Mouse (Mus musculus) lung, embryonic 14.5 days (tissue): ENCODE measurements around the gene Mdga1. TPM values are rescaled to one million over a fixed set of nuclear protein-coding genes. Genes with fewer than 3 reads are reported as not detected.

Source experiments
- ATAC-seq: fragments of 200-750 bp; cut with Nextera tagmentation; 2 replicates; pipeline ENCODE4 v1.8.0; 2017; ENCODE audit warnings: mild to moderate bottlenecking, moderate TSS enrichment, moderate library complexity; ENCODE audit not compliant: insufficient read depth
- DNase-seq: peaks from one replicate; pipeline ENCODE4 v3.0.0-alpha.2; 2015
- H3K27ac ChIP-seq: fragments of 300-500 bp; sonication (generic); 2 replicates; pipeline ENCODE4 v1.5.1; 2014; ENCODE audit warnings: low read depth, mild to moderate bottlenecking, moderate library complexity
- H3K27me3 ChIP-seq: fragments of 300-500 bp; sonication (generic); 2 replicates; pipeline ENCODE4 v1.6.1; 2014; ENCODE audit warnings: low read length, control low read depth; ENCODE audit not compliant: insufficient read depth
- H3K36me3 ChIP-seq: fragments of 300-500 bp; sonication (generic); 2 replicates; pipeline ENCODE4 v1.6.1; 2014; ENCODE audit warnings: control low read depth; ENCODE audit not compliant: insufficient read depth
- H3K4me1 ChIP-seq: fragments of 300-500 bp; sonication (generic); 2 replicates; pipeline ENCODE4 v1.6.1; 2014; ENCODE audit warnings: antibody characterized with exemption, control low read depth; ENCODE audit not compliant: insufficient read depth
- H3K4me2 ChIP-seq: fragments of 300-500 bp; sonication (generic); 2 replicates; pipeline ENCODE4 v1.6.1; 2014; ENCODE audit warnings: mild to moderate bottlenecking
- H3K4me3 ChIP-seq: fragments of 300-500 bp; sonication (generic); 2 replicates; pipeline ENCODE4 v1.5.1; 2014; ENCODE audit warnings: low read depth, low read length
- H3K9ac ChIP-seq: fragments of 300-500 bp; sonication (generic); 2 replicates; pipeline ENCODE4 v1.6.1; 2014
- H3K9me3 ChIP-seq: fragments of 300-500 bp; sonication (generic); 2 replicates; pipeline ENCODE4 v1.6.1; 2016; ENCODE audit warnings: low read depth, low read length, control low read depth
- CTCF ChIP-seq: IDR thresholded peaks from 2 replicates; pipeline ENCODE4 v1.5.1; 2016; ENCODE audit warnings: antibody characterized with exemption, low read depth
- WGBS: fragments of 180-500 bp; shearing (Covaris S2); extraction: QIAGEN DNeasy Blood & Tissue Kit; methylation state at CpG from one replicate; pipeline ENCODE4 v1.1.7; 2014; 5-methylcytosine and 5-hydroxymethylcytosine counted together
- polyA plus RNA-seq: library from polyadenylated mRNA; unstranded; fragments of >200 nt; fragmentation: Nextera tagmentation; extraction: Ambion mirVana; gene quantifications from 2 replicates; pipeline ENCODE4 v1.2.1, GENCODE M21; 2014

The Mdga1 gene
- polyA plus RNA-seq, 1 experiment from 2014 or later, result 8.9 TPM

DNA sequence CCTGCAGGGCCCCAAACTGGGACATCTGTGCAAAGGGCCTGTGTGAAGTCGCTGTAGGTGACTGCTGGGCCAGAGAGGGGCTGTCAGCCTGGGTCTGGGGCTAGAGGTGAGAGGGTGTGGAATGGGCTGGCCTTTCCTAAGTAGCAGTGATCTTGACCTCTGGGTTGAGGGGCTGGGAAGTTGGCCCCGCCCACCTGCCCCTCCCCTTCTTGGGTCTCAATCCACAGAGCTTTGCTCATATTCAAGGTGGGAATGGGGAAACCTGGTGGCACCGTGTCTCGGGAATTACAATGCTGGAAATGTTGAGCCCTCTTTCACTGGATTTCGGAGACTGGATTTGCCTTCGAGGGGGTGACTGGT, 169.8 kb downstream of the Mdga1 start:
- peaks cover 5% of the 10 kb centered on the region; the same call in 1 of the 2 replicates for H3K4me1 ChIP-seq
- 0 out of 2 replicates have a peak, but pooled peaks cover 3% of the 10 kb centered on the region for H3K27me3 ChIP-seq
- H3K27ac ChIP-seq, result no peak overlapping the region
- DNase-seq (no peak), ATAC-seq (no peak)
- WGBS, result 44% methylated on average over 6 of the region's 6 CpGs
- H3K9ac ChIP-seq, result no peak overlapping the region
- no peak overlapping the region for H3K4me3 ChIP-seq
- H3K4me2 ChIP-seq, result no peak overlapping the region
- H3K9me3 ChIP-seq, result no peaks in the 10 kb centered on the region
- TF ChIP-seq CTCF, result no peak
- H3K36me3 ChIP-seq, result no peaks in the 10 kb centered on the region

DNA sequence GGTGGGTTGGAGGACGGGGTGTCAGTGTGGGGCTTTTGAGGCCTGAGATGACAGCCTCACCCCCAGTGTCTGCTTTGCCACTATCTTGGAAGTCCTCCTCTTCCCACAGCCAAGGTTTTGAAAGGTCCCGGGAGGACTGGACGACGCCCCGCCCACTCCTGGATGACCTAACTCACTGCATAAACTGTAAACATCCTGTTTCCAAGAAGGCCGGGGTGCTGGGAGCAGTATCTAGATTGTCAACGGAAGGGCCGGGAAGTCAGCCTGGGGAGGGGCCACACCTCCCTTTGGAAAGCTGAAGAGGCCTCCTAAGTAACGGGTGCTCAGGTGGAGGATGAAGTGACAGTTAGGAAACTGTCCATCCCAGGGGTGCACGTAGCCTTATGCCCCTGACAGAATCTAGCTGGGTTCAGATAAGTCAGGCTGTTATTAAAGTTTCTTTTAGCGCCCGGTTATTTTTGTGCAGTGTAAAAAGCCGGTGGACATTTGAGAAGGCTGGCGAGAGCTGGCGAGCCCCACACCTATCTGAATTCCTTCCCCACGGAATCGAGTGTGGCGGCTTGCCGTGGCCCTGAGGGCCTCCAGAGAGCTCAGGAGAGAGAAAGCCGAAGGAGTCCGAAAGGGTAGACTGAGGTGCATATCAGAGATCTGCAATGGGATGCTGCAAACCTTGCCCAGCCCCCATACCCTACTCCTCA, 170.3 kb downstream of the Mdga1 start:
- no peak for DNase-seq
- WGBS, result 59% methylated on average over 21 of the region's 21 CpGs
- H3K4me1 ChIP-seq, result peaks cover 8% of the 10 kb centered on the region; the same call in 1 of the 2 replicates
- no peaks in the 10 kb centered on the region for H3K36me3 ChIP-seq
- H3K9ac ChIP-seq, result no peak overlapping the region
- no peaks in the 10 kb centered on the region for H3K9me3 ChIP-seq
- ATAC-seq, result no peak
- no peak overlapping the region for H3K4me3 ChIP-seq
- H3K4me2 ChIP-seq, result no peak overlapping the region
- no peak overlapping the region for H3K27ac ChIP-seq
- H3K27me3 ChIP-seq, result 0 out of 2 replicates have a peak, but pooled peaks cover 3% of the 10 kb centered on the region
- TF ChIP-seq CTCF, result no peak

GRCm38 (mm10) chr17:29798151-29798550, 171.7 kb downstream of the Mdga1 start:
- Histone ChIP-seq H3K27me3 (0 out of 2 replicates have a peak, but pooled peaks cover 3% of the 10 kb centered on the region), H3K4me3 (no peak overlapping the region), H3K9ac (no peak overlapping the region), H3K4me1 (peaks cover 8% of the 10 kb centered on the region; the same call in 1 of the 2 replicates), H3K9me3 (no peaks in the 10 kb centered on the region), H3K36me3 (no peaks in the 10 kb centered on the region), H3K4me2 (no peak overlapping the region), H3K27ac (no peak overlapping the region)
- WGBS, result 42% methylated on average over 10 of the region's 10 CpGs
- ATAC-seq (no peak), DNase-seq (no peak)
- no peak for TF ChIP-seq CTCF

- Histone ChIP-seq H3K27ac (no peak overlapping the region), H3K4me2 (no peak overlapping the region), H3K4me1 (peaks cover 8% of the 10 kb centered on the region; the same call in 1 of the 2 replicates), H3K9ac (no peak overlapping the region), H3K4me3 (no peak overlapping the region), H3K36me3 (no peaks in the 10 kb centered on the region), H3K27me3 (0 out of 2 replicates have a peak, but pooled peaks cover 3% of the 10 kb centered on the region), H3K9me3 (no peaks in the 10 kb centered on the region)
- 31% methylated on average over 9 of the region's 9 CpGs for WGBS
- DNase-seq, result no peak
- ATAC-seq, result no peak
- peak; percentile 47 for TF ChIP-seq CTCF
These were observed 173.1 kb downstream of the Mdga1 start for GRCm38 (mm10) chr17:29796787-29797186.

DNA sequence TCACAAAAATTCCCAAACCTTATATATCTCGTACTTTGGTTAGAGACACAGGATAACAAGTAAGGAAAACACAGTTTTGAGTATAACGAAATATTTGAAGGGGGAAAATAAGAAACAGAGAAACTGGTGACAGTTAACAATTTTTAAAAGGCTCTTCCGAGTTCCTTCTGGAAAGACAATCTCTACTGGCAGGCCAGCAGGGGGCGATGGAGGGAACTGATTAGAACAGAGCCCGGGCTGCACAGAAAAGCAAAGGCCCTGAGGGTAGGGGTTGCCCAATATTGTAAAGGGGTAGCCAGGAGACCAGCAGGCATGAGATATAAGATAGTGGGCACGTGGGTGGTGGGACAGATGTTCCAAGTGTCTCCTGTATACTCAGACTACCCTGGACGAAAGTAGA, 173.8 kb downstream of the Mdga1 start:
- H3K27me3 ChIP-seq, result 0 out of 2 replicates have a peak, but pooled peaks cover 3% of the 10 kb centered on the region
- H3K9me3 ChIP-seq, result no peaks in the 10 kb centered on the region
- peak; percentile 62 for ATAC-seq
- TF ChIP-seq CTCF, result peak; percentile 77
- no peaks in the 10 kb centered on the region for H3K36me3 ChIP-seq
- H3K9ac ChIP-seq, result no peak overlapping the region
- WGBS, result 5% methylated on average over 7 of the region's 7 CpGs
- no peak overlapping the region for H3K4me2 ChIP-seq
- peak; percentile 84 for DNase-seq
- no peak overlapping the region for H3K4me3 ChIP-seq
- no peak overlapping the region for H3K27ac ChIP-seq
- peaks cover 8% of the 10 kb centered on the region; the same call in 1 of the 2 replicates for H3K4me1 ChIP-seq

DNA sequence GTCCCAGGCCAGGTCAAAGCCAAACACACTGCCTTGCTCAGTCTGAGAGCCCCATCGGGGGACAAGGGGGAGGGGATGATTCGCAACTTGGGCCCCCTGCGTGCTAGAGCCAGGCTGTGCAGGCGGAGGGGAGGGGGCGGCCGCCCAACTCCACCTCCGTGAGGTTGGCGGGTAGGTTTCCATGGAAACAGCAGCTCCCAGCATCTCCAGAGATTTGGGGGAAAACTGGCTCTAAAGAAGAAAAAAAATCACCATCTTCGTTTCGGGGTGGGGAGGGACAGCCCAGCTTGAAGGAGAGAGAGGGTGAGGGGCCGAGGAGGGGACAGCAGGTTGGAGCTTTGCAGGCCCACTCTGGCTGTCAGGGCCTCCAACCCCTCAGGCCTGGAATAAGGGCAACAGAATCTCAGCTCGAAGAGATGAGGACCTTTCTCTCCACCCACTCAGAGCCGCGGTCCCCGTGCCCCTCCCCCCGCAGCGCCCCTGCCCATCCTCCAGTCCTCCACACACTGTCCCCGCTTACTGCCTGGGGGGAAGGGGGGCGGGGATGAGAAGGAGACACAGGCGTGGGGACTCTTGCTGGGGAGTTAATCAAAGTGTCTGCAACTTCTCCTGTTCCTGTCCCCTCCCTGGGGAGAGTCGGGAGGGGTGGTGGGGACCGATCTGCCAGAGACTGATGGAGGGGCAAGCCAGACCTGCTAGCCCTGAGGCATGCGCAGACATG, 174.7 kb downstream of the Mdga1 start:
- H3K27me3 ChIP-seq, result 0 out of 2 replicates have a peak, but pooled peaks cover 3% of the 10 kb centered on the region
- peak overlapping the region; percentile 25; the same call in 1 of the 2 replicates for H3K9ac ChIP-seq
- H3K9me3 ChIP-seq, result no peaks in the 10 kb centered on the region
- H3K4me1 ChIP-seq, result peaks cover 8% of the 10 kb centered on the region; the same call in 1 of the 2 replicates
- H3K4me2 ChIP-seq, result peak overlapping the region; percentile 57
- DNase-seq, result no peak
- H3K27ac ChIP-seq, result no peak overlapping the region
- H3K4me3 ChIP-seq, result peak overlapping the region; percentile 7
- H3K36me3 ChIP-seq, result no peaks in the 10 kb centered on the region
- 3% methylated on average over 22 of the region's 23 CpGs for WGBS
- ATAC-seq, result 0 out of 2 replicates have a peak, but pooled peaks have one; percentile 29
- no peak for TF ChIP-seq CTCF

DNA sequence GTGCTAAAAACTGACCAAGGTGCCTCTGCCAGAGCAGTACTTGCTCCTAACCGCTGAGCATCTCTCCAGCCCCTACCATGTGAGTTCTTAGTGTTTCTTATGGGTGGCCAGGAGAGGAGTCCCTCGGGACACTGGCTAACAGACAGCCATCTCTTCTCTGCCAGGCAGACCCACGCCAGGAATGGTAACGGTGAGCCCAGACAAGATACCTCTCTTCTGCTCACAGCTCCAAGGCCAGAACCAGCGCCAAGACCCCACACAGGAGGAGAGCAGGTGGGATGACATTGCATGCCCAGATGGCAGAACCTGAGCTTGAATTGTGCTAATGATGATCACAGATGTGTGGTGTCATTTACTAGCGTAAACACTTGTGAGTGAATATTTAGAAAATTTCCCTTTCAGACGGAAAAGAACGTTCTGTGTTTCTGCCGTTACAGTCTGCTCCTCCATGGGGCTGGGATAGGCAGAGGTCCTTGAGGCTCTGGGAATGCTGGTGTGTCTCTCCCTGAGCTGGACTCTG, 178.3 kb downstream of the Mdga1 start:
- 0 out of 2 replicates have a peak, but pooled peaks cover 3% of the 10 kb centered on the region for H3K27me3 ChIP-seq
- H3K9me3 ChIP-seq, result no peaks in the 10 kb centered on the region
- 67% methylated on average over 9 of the region's 9 CpGs for WGBS
- ATAC-seq (no peak), DNase-seq (no peak)
- H3K36me3 ChIP-seq, result no peaks in the 10 kb centered on the region
- H3K27ac ChIP-seq, result no peak overlapping the region
- H3K4me3 ChIP-seq, result no peak overlapping the region
- no peak overlapping the region for H3K4me2 ChIP-seq
- no peak overlapping the region for H3K9ac ChIP-seq
- TF ChIP-seq CTCF, result no peak
- H3K4me1 ChIP-seq, result peaks cover 8% of the 10 kb centered on the region; the same call in 1 of the 2 replicates
